Mouse (Mus musculus) heart, postnatal 10 days (tissue): ENCODE results near the gene Trim46. TPM values are rescaled to one million over a fixed set of nuclear protein-coding genes. Genes with fewer than 3 reads are reported as not detected.

ENCODE experiments used
- microRNA-seq, 2 experiments: library from miRNA; unstranded; fragments of <30 nt; microRNA quantifications; one replicate each; pipeline ENCODE4 v1.2.0; 2022
- total RNA-seq, 2 experiments: library from RNA; stranded (reverse); gene quantifications; 2 replicates each; pipeline ENCODE4 v1.2.3; 2021

The Trim46 gene
- total RNA-seq, 2 experiments from 2014 or later: 0.77 to 1.1 TPM

Small RNA genes lying within 50 kb of the gene (microRNA-seq; reads per million reads assigned to microRNA genes)
- gene Mir92b: 5.9 to 17.7 reads per million in 2 experiments

Other genes starting within 250 kb of the Trim46 start
- gene Rusc1, start 153.0 kb downstream of the Trim46 start, total RNA-seq: 10 to 100 TPM; 12.6 to 15.0 TPM
- gene Gm43738, start 145.2 kb downstream of the Trim46 start, total RNA-seq: not detected
- 10 to 100 TPM; 26.2 to 28.3 TPM for gene Fdps, start 144.3 kb downstream of the Trim46 start, total RNA-seq
- gene Pklr, start 110.2 kb downstream of the Trim46 start, total RNA-seq: not detected
- gene Hcn3, start 86.1 kb downstream of the Trim46 start, total RNA-seq: under 1 TPM; 0.19 to 0.60 TPM
- 10 to 100 TPM; 26.6 to 26.7 TPM for gene Clk2, start 81.5 kb downstream of the Trim46 start, total RNA-seq
- 10 to 100 TPM; 49.4 to 49.6 TPM for gene Scamp3, start 68.8 kb downstream of the Trim46 start, total RNA-seq
- gene Fam189b, start 63.2 kb downstream of the Trim46 start, total RNA-seq: 1 to 10 TPM; 7.9 to 8.3 TPM
- 10 to 100 TPM; 24.2 to 24.7 TPM for gene Gba, start 43.4 kb downstream of the Trim46 start, total RNA-seq
- gene Thbs3, start 31.1 kb downstream of the Trim46 start, total RNA-seq: 10 to 100 TPM; 20.4 to 21.8 TPM
- 10 to 100 TPM; 73.7 to 77.2 TPM for gene Mtx1, start 19.2 kb downstream of the Trim46 start, total RNA-seq
- under 1 TPM; 0.20 to 0.34 TPM for gene Muc1, start 17.3 kb downstream of the Trim46 start, total RNA-seq
- 10 to 100 TPM; 84.4 to 88.0 TPM for gene Krtcap2, start 343 bp downstream of the Trim46 start, total RNA-seq
- gene Dpm3, start 13.0 kb upstream of the Trim46 start, total RNA-seq: 10 to 100 TPM; 60.2 to 64.2 TPM
- 10 to 100 TPM; 29.3 to 31.3 TPM for gene Slc50a1, start 24.3 kb upstream of the Trim46 start, total RNA-seq
- 10 to 100 TPM; 48.8 to 57.5 TPM for gene Efna1, start 34.8 kb upstream of the Trim46 start, total RNA-seq
- under 1 TPM in 1 of 2 experiments, not detected in 1; 0.17 TPM for gene Efna3, start 76.7 kb upstream of the Trim46 start, total RNA-seq
- gene Efna4, start 91.7 kb upstream of the Trim46 start, total RNA-seq: 1 to 10 TPM; 1.9 to 2.2 TPM
- 100 to 1,000 TPM; 101 to 118 TPM for gene Adam15, start 103.7 kb upstream of the Trim46 start, total RNA-seq
- gene Dcst2, start 115.7 kb upstream of the Trim46 start, total RNA-seq: under 1 TPM in 1 of 2 experiments, not detected in 1; 0.26 TPM
- under 1 TPM; 0.43 to 0.57 TPM for gene Dcst1, start 118.9 kb upstream of the Trim46 start, total RNA-seq
- 10 to 100 TPM; 20.2 to 25.6 TPM for gene Zbtb7b, start 148.5 kb upstream of the Trim46 start, total RNA-seq
- gene Lenep, start 156.5 kb upstream of the Trim46 start, total RNA-seq: under 1 TPM in 1 of 2 experiments, not detected in 1; 0.64 TPM
- gene Flad1, start 165.6 kb upstream of the Trim46 start, total RNA-seq: 10 to 100 TPM; 44.4 TPM
- 10 to 100 TPM; 26.6 to 26.9 TPM for gene Cks1b, start 172.1 kb upstream of the Trim46 start, total RNA-seq
- gene Shc1, start 172.1 kb upstream of the Trim46 start, total RNA-seq: 10 to 100 TPM; 59.1 to 62.1 TPM
- 10 to 100 TPM; 16.8 to 22.3 TPM for gene Pygo2, start 183.9 kb upstream of the Trim46 start, total RNA-seq
- gene Pbxip1, start 190.4 kb upstream of the Trim46 start, total RNA-seq: 10 to 100 TPM; 66.5 to 66.8 TPM
- gene Pmvk, start 208.2 kb upstream of the Trim46 start, total RNA-seq: 10 to 100 TPM in 1 of 2 experiments, 1 to 10 TPM in 1; 8.9 to 12.1 TPM